Mouse (Mus musculus): ENCODE data around the gene Tmbim1.

Tmbim1 gene

GRCm38 (mm10) chr1:74275015-74275414, 30.4 kb downstream of the Tmbim1 start:
- DNase-seq: no peak

GRCm38 (mm10) chr1:74271659-74272058, 33.8 kb downstream of the Tmbim1 start:
- DNase-seq: no peak

GRCm38 (mm10) chr1:74268750-74269149, 36.7 kb downstream of the Tmbim1 start:
- DNase-seq: no peak

- DNase-seq: no peak
These were observed 42.9 kb downstream of the Tmbim1 start for GRCm38 (mm10) chr1:74262510-74262909.

GRCm38 (mm10) chr1:74256782-74257181, 48.6 kb downstream of the Tmbim1 start:
- DNase-seq: no peak

GRCm38 (mm10) chr1:74255704-74256345, 49.6 kb downstream of the Tmbim1 start:
- no peak for DNase-seq

GRCm38 (mm10) chr1:74250096-74250495, 55.3 kb downstream of the Tmbim1 start:
- DNase-seq: no peak

GRCm38 (mm10) chr1:74249331-74249980, 56.0 kb downstream of the Tmbim1 start:
- no peak for DNase-seq

- DNase-seq: peak; percentile 48
These were observed 56.6 kb downstream of the Tmbim1 start for GRCm38 (mm10) chr1:74248799-74249198.

GRCm38 (mm10) chr1:74245525-74245924, 59.9 kb downstream of the Tmbim1 start:
- no peak for DNase-seq

GRCm38 (mm10) chr1:74240832-74241231, 64.6 kb downstream of the Tmbim1 start:
- DNase-seq: no peak

GRCm38 (mm10) chr1:74240311-74240710, 65.1 kb downstream of the Tmbim1 start:
- no peak for DNase-seq

GRCm38 (mm10) chr1:74239618-74240017, 65.8 kb downstream of the Tmbim1 start:
- no peak for DNase-seq

- no peak for DNase-seq
These were observed 66.3 kb downstream of the Tmbim1 start for GRCm38 (mm10) chr1:74239162-74239561.
